Mouse (Mus musculus) spleen, adult 2 months (tissue): ENCODE measurements around the gene Slc2a3.

Experiments used
- CTCF ChIP-seq: fragments of 200-500 bp; IDR thresholded peaks from 2 replicates; pipeline ENCODE4 v1.5.1; 2011; ENCODE audit warnings: mild to moderate bottlenecking, inconsistent platforms; ENCODE audit not compliant: insufficient read depth, insufficient read length, insufficient replicate concordance; ENCODE audit errors: extremely low read depth
- POLR2A ChIP-seq: fragments of 200-500 bp; IDR thresholded peaks from 2 replicates; pipeline ENCODE4 v1.6.1; 2011; ENCODE audit warnings: low read depth, low read length, inconsistent platforms

DNA sequence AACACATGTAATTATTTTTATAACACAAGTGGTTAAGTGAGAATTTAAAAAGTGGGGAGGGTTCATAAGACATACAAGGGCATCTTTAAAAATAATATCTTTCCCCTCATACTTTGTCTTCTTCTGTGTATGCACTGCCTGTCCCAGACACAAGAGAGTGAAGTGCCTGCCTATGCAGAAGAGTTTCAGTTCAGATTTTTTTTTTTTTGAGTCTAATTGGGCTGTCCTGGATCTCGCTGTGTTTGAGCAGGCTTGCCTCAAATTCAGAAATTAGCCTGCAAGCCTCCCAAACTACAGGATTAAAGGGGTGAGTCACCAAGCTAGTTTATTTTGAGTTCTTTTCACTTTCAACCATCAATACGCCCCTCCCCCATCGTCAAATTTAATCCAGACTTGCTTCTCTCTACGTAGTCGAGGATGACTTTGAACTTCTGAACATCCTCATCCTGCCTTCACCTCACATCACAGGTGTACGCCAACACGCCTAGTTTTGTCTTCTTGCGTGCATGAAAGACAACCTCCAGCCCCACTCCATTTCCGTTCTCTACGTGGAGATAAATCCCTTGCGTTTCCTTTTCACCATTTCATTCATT, 8.7 kb upstream of the Slc2a3 start:
- TF ChIP-seq CTCF, result no peak
- TF ChIP-seq POLR2A, result no peak
